Mouse (Mus musculus): Measurements from ENCODE around the gene Tnip1. TPM values are rescaled to one million over a fixed set of nuclear protein-coding genes. Genes with fewer than 3 reads are reported as not detected.

Gene Tnip1
- polyA plus RNA-seq, 1 experiment from 2014 or later: 29.9 TPM

DNA sequence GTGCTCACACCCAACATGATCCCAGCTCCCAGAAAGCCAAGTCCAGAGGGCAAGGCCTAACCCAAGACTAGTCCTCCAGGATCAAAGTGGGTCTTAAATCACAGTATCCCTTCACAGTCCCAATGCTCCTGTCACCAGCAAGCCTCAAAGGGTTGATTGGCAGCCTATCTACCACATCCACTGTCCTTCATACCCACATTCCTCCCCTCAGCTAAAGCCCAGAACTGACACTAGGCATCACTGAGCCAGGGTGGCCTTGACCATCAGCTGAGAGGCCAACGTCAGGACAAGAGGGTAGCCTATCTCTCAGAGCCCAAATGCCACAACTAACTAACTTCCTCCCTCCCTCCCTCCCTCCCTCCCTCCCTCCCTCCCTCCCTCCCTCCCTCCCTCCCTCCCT is 13.0 kb downstream of the Tnip1 start:
- H3K9me3 ChIP-seq (ENCODE audit: control insufficient read depth): no peaks in the 10 kb centered on the region
- no peak for ATAC-seq
- 0 out of 2 replicates have a peak, but pooled peaks cover 2% of the 10 kb centered on the region for H3K4me1 ChIP-seq (replicated peaks; ENCODE audit: control insufficient read depth, insufficient read depth, low read length)
- H3K36me3 ChIP-seq (ENCODE audit: control insufficient read depth, insufficient read depth): peaks cover 8% of the 10 kb centered on the region; the same call in 1 of the 2 replicates
- H3K27me3 ChIP-seq (replicated peaks; ENCODE audit: control insufficient read depth, insufficient read depth, low read length): no peaks in the 10 kb centered on the region
- no peak overlapping the region for H3K4me3 ChIP-seq (ENCODE audit: low read depth, low read length)
- H3K27ac ChIP-seq (ENCODE audit: low read depth, low read length): no peak overlapping the region
- no peak for TF ChIP-seq CTCF (IDR thresholded peaks at IDR 0.05; ENCODE audit: low read depth)
- no peak overlapping the region for H3K9ac ChIP-seq (ENCODE audit: low read depth, low read length)
- 44% methylated on average over 1 of the region's 1 CpGs for WGBS
- no peak overlapping the region for H3K4me2 ChIP-seq (replicated peaks; ENCODE audit: low read depth)

GRCm38 (mm10) chr11:54944702-54945101 is 18.0 kb downstream of the Tnip1 start:
- no peak overlapping the region for H3K4me3 ChIP-seq (ENCODE audit: low read depth, low read length)
- ATAC-seq: peak; percentile 86
- peaks cover 8% of the 10 kb centered on the region; the same call in 1 of the 2 replicates for H3K4me1 ChIP-seq (replicated peaks; ENCODE audit: control insufficient read depth, insufficient read depth, low read length)
- 0 out of 2 replicates have a peak overlapping the region, but pooled peaks have one; percentile 9 for H3K4me2 ChIP-seq (replicated peaks; ENCODE audit: low read depth)
- 0 out of 2 replicates have a peak overlapping the region, but pooled peaks have one; percentile 7 for H3K9ac ChIP-seq (ENCODE audit: low read depth, low read length)
- H3K27me3 ChIP-seq (replicated peaks; ENCODE audit: control insufficient read depth, insufficient read depth, low read length): no peaks in the 10 kb centered on the region
- H3K36me3 ChIP-seq (ENCODE audit: control insufficient read depth, insufficient read depth): peaks cover 19% of the 10 kb centered on the region
- H3K9me3 ChIP-seq (ENCODE audit: control insufficient read depth): no peaks in the 10 kb centered on the region
- no peak for TF ChIP-seq CTCF (IDR thresholded peaks at IDR 0.05; ENCODE audit: low read depth)
- WGBS: 42% methylated on average over 3 of the region's 3 CpGs
- peak overlapping the region; percentile 88 for H3K27ac ChIP-seq (ENCODE audit: low read depth, low read length)

GRCm38 (mm10) chr11:54940056-54940455 is 22.7 kb downstream of the Tnip1 start:
- Histone ChIP-seq H3K27ac (ENCODE audit: low read depth, low read length) (peak overlapping the region; percentile 70), H3K36me3 (ENCODE audit: control insufficient read depth, insufficient read depth) (peaks cover 44% of the 10 kb centered on the region), H3K9me3 (ENCODE audit: control insufficient read depth) (no peaks in the 10 kb centered on the region), H3K9ac (ENCODE audit: low read depth, low read length) (no peak overlapping the region), H3K27me3 (replicated peaks; ENCODE audit: control insufficient read depth, insufficient read depth, low read length) (no peaks in the 10 kb centered on the region), H3K4me2 (replicated peaks; ENCODE audit: low read depth) (no peak overlapping the region), H3K4me1 (replicated peaks; ENCODE audit: control insufficient read depth, insufficient read depth, low read length) (peaks cover 14% of the 10 kb centered on the region; the same call in 1 of the 2 replicates), H3K4me3 (ENCODE audit: low read depth, low read length) (no peak overlapping the region)
- 79% methylated on average over 7 of the region's 7 CpGs for WGBS
- ATAC-seq: no peak
- no peak for TF ChIP-seq CTCF (IDR thresholded peaks at IDR 0.05; ENCODE audit: low read depth)

GRCm38 (mm10) chr11:54939501-54939900 is 23.2 kb downstream of the Tnip1 start:
- Histone ChIP-seq H3K4me3 (ENCODE audit: low read depth, low read length) (no peak overlapping the region), H3K9me3 (ENCODE audit: control insufficient read depth) (no peaks in the 10 kb centered on the region), H3K36me3 (ENCODE audit: control insufficient read depth, insufficient read depth) (peaks cover 48% of the 10 kb centered on the region), H3K27me3 (replicated peaks; ENCODE audit: control insufficient read depth, insufficient read depth, low read length) (no peaks in the 10 kb centered on the region), H3K4me2 (replicated peaks; ENCODE audit: low read depth) (no peak overlapping the region), H3K27ac (ENCODE audit: low read depth, low read length) (peak overlapping the region; percentile 70), H3K4me1 (replicated peaks; ENCODE audit: control insufficient read depth, insufficient read depth, low read length) (peaks cover 10% of the 10 kb centered on the region; the same call in 1 of the 2 replicates), H3K9ac (ENCODE audit: low read depth, low read length) (no peak overlapping the region)
- 88% methylated on average over 8 of the region's 8 CpGs for WGBS
- no peak for TF ChIP-seq CTCF (IDR thresholded peaks at IDR 0.05; ENCODE audit: low read depth)
- no peak for ATAC-seq

DNA sequence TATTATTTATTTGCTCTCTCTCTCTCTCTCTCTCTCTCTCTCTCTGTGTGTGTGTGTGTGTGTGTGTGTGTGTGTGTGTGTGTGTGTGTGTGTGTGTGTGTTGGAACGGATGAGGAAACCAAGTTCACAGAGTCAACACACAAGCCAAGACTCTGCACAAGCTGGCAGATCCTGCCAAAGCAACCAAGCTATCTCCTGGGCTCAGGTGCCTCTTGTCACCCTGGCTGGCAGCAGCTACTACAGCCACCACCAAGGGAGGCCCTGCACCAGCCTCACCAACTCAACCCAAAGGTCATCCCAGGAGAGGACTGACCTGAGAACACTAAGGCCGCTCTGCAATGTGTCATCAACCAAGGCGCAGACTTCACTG is 26.0 kb downstream of the Tnip1 start:
- Histone ChIP-seq H3K27me3 (replicated peaks; ENCODE audit: control insufficient read depth, insufficient read depth, low read length) (no peaks in the 10 kb centered on the region), H3K4me3 (ENCODE audit: low read depth, low read length) (no peak overlapping the region), H3K9ac (ENCODE audit: low read depth, low read length) (peak overlapping the region; percentile 22; the same call in 1 of the 2 replicates), H3K9me3 (ENCODE audit: control insufficient read depth) (no peaks in the 10 kb centered on the region), H3K36me3 (ENCODE audit: control insufficient read depth, insufficient read depth) (peaks cover 74% of the 10 kb centered on the region), H3K4me1 (replicated peaks; ENCODE audit: control insufficient read depth, insufficient read depth, low read length) (0 out of 2 replicates have a peak, but pooled peaks cover 5% of the 10 kb centered on the region), H3K27ac (ENCODE audit: low read depth, low read length) (peak overlapping the region; percentile 91), H3K4me2 (replicated peaks; ENCODE audit: low read depth) (no peak overlapping the region)
- 0 out of 2 replicates have a peak, but pooled peaks have one; percentile 4 for TF ChIP-seq CTCF (IDR thresholded peaks at IDR 0.05; ENCODE audit: low read depth)
- 32% methylated on average over 3 of the region's 3 CpGs for WGBS
- ATAC-seq: peak; percentile 77

GRCm38 (mm10) chr11:54936035-54936770 is 26.5 kb downstream of the Tnip1 start:
- H3K4me3 ChIP-seq (ENCODE audit: low read depth, low read length): no peak overlapping the region
- peaks cover 79% of the 10 kb centered on the region for H3K36me3 ChIP-seq (ENCODE audit: control insufficient read depth, insufficient read depth)
- no peak for TF ChIP-seq CTCF (IDR thresholded peaks at IDR 0.05; ENCODE audit: low read depth)
- H3K27me3 ChIP-seq (replicated peaks; ENCODE audit: control insufficient read depth, insufficient read depth, low read length): no peaks in the 10 kb centered on the region
- 0 out of 2 replicates have a peak, but pooled peaks cover 5% of the 10 kb centered on the region for H3K4me1 ChIP-seq (replicated peaks; ENCODE audit: control insufficient read depth, insufficient read depth, low read length)
- H3K9ac ChIP-seq (ENCODE audit: low read depth, low read length): peak overlapping the region; percentile 4; the same call in 1 of the 2 replicates
- peak; percentile 93 for ATAC-seq
- no peak overlapping the region for H3K4me2 ChIP-seq (replicated peaks; ENCODE audit: low read depth)
- 28% methylated on average over 12 of the region's 12 CpGs for WGBS
- no peaks in the 10 kb centered on the region for H3K9me3 ChIP-seq (ENCODE audit: control insufficient read depth)
- peak overlapping the region; percentile 91 for H3K27ac ChIP-seq (ENCODE audit: low read depth, low read length)
